Mouse (Mus musculus) limb, embryonic 11.5 days (tissue): ENCODE data around the gene Hoxd12. TPM values are rescaled to one million over a fixed set of nuclear protein-coding genes. Genes with fewer than 3 reads are reported as not detected.

Experiments used
- ATAC-seq: fragments of 200-750 bp; cut with Nextera tagmentation; 2 replicates; pipeline ENCODE4 v1.8.0; 2017; ENCODE audit warnings: low read depth; ENCODE audit not compliant: insufficient number of reproducible peaks, low FRiP score, low TSS enrichment
- DNase-seq: peaks from one replicate; pipeline ENCODE4 v3.0.0-alpha.2; 2015; ENCODE audit warnings: low spot score
- H3K27ac ChIP-seq: fragments of 300-500 bp; sonication (generic); replicated peaks from 2 replicates; pipeline ENCODE4 v1.5.1; 2014; ENCODE audit warnings: low read depth, mild to moderate bottlenecking, low read length
- H3K27me3 ChIP-seq: fragments of 300-500 bp; sonication (generic); 2 replicates; pipeline ENCODE4 v1.6.1; 2014; ENCODE audit warnings: mild to moderate bottlenecking, low read length, mixed read lengths; ENCODE audit not compliant: control insufficient read depth, insufficient read depth
- H3K36me3 ChIP-seq: fragments of 300-500 bp; sonication (generic); 2 replicates; pipeline ENCODE4 v1.6.1; 2014; ENCODE audit warnings: mild to moderate bottlenecking, low read length, moderate library complexity, mixed read lengths; ENCODE audit not compliant: control insufficient read depth, insufficient read depth
- H3K4me1 ChIP-seq: fragments of 300-500 bp; sonication (generic); 2 replicates; pipeline ENCODE4 v1.6.1; 2014; ENCODE audit warnings: low read length, mixed read lengths; ENCODE audit not compliant: control insufficient read depth, insufficient read depth
- H3K4me2 ChIP-seq: fragments of 300-500 bp; sonication (generic); 2 replicates; pipeline ENCODE4 v1.6.1; 2014; ENCODE audit warnings: low read depth, mild to moderate bottlenecking, moderate library complexity; ENCODE audit not compliant: severe bottlenecking
- H3K4me3 ChIP-seq: fragments of 300-500 bp; sonication (generic); 2 replicates; pipeline ENCODE4 v1.5.1; 2014; ENCODE audit warnings: low read depth, low read length
- H3K9ac ChIP-seq: fragments of 300-500 bp; sonication (generic); 2 replicates; pipeline ENCODE4 v1.6.1; 2014; ENCODE audit warnings: mild to moderate bottlenecking, low read length
- H3K9me3 ChIP-seq: fragments of 300-500 bp; sonication (generic); 2 replicates; pipeline ENCODE4 v1.6.1; 2016; ENCODE audit warnings: low read length; ENCODE audit not compliant: control insufficient read depth
- WGBS: fragments of 180-500 bp; shearing (Covaris S2); extraction: QIAGEN DNeasy Blood & Tissue Kit; methylation state at CpG from one replicate; pipeline ENCODE4 v1.1.7; 2014; 5-methylcytosine and 5-hydroxymethylcytosine counted together
- polyA plus RNA-seq: library from polyadenylated mRNA; unstranded; fragments of >200 nt; fragmentation: Nextera tagmentation; extraction: Ambion mirVana; gene quantifications from 2 replicates; pipeline ENCODE4 v1.2.1, GENCODE M21; 2014

The Hoxd12 gene
- polyA plus RNA-seq, 1 experiment from 2014 or later = 80.7 TPM

GRCm38 (mm10) chr2:74675666-74676282 lies 961 bp downstream of the Hoxd12 start:
- Histone ChIP-seq H3K4me3 (peak overlapping the region; percentile 52), H3K9me3 (no peaks in the 10 kb centered on the region), H3K4me2 (peak overlapping the region; percentile 47), H3K36me3 (no peaks in the 10 kb centered on the region), H3K9ac (peak overlapping the region; percentile 90), H3K27me3 (peaks cover 21% of the 10 kb centered on the region), H3K4me1 (peaks cover 23% of the 10 kb centered on the region), H3K27ac (peak overlapping the region; percentile 90)
- ATAC-seq = no peak
- DNase-seq = peak; percentile 59
- 7% methylated on average over 24 of the region's 24 CpGs for WGBS

- H3K9me3 ChIP-seq = no peaks in the 10 kb centered on the region
- peak overlapping the region; percentile 90 for H3K9ac ChIP-seq
- H3K36me3 ChIP-seq = no peaks in the 10 kb centered on the region
- DNase-seq = peak; percentile 52
- H3K27me3 ChIP-seq = peaks cover 23% of the 10 kb centered on the region
- peak overlapping the region; percentile 52 for H3K4me3 ChIP-seq
- ATAC-seq = no peak
- H3K4me2 ChIP-seq = peak overlapping the region; percentile 47
- H3K27ac ChIP-seq = peak overlapping the region; percentile 48; the same call in 1 of the 2 replicates
- WGBS = 4% methylated on average over 9 of the region's 9 CpGs
- H3K4me1 ChIP-seq = peaks cover 23% of the 10 kb centered on the region
Observed at GRCm38 (mm10) chr2:74676376-74677052, 1.7 kb downstream of the Hoxd12 start.

GRCm38 (mm10) chr2:74677106-74677505 lies 2.3 kb downstream of the Hoxd12 start:
- H3K27ac ChIP-seq = 0 out of 2 replicates have a peak overlapping the region, but pooled peaks have one; percentile 48
- H3K27me3 ChIP-seq = peaks cover 24% of the 10 kb centered on the region
- 17% methylated on average over 2 of the region's 2 CpGs for WGBS
- no peak for ATAC-seq
- peak overlapping the region; percentile 52 for H3K4me3 ChIP-seq
- peak overlapping the region; percentile 47 for H3K4me2 ChIP-seq
- H3K9ac ChIP-seq = peak overlapping the region; percentile 90
- no peaks in the 10 kb centered on the region for H3K9me3 ChIP-seq
- DNase-seq = peak; percentile 49
- peaks cover 24% of the 10 kb centered on the region for H3K4me1 ChIP-seq
- H3K36me3 ChIP-seq = no peaks in the 10 kb centered on the region

- peak within 1 kb of the TSS; percentile 77 for H3K4me3 ChIP-seq
- H3K9me3 ChIP-seq = no peaks in the 10 kb centered on the region
- peaks cover 26% of the 10 kb centered on the region for H3K27me3 ChIP-seq
- H3K4me2 ChIP-seq = peak within 1 kb of the TSS; percentile 47
- 1% methylated on average over 15 of the region's 15 CpGs for whole genome bisulfite sequencing
- peak; percentile 63 for DNase-seq
- H3K9ac ChIP-seq = peak within 1 kb of the TSS; percentile 97
- peak within 1 kb of the TSS; percentile 95 for H3K27ac ChIP-seq
- H3K36me3 ChIP-seq = no peaks in the 10 kb centered on the region
- H3K4me1 ChIP-seq = peaks cover 23% of the 10 kb centered on the region
- ATAC-seq = no peak
Observed at GRCm38 (mm10) chr2:74678891-74679595, 4.2 kb downstream of the Hoxd12 start, which contains the start of gene Hoxd11. Gene Hoxd11 (plus strand): TSS chr2:74679557.

GRCm38 (mm10) chr2:74679596-74679971 lies 4.8 kb downstream of the Hoxd12 start:
- DNase-seq (peak; percentile 77), ATAC-seq (no peak)
- peak overlapping the region; percentile 47 for H3K4me2 ChIP-seq
- no peaks in the 10 kb centered on the region for H3K36me3 ChIP-seq
- H3K27ac ChIP-seq = peak overlapping the region; percentile 95
- WGBS = under 1% methylated on average over 26 of the region's 26 CpGs
- no peaks in the 10 kb centered on the region for H3K9me3 ChIP-seq
- peak overlapping the region; percentile 77 for H3K4me3 ChIP-seq
- peaks cover 20% of the 10 kb centered on the region for H3K4me1 ChIP-seq
- H3K9ac ChIP-seq = peak overlapping the region; percentile 97
- H3K27me3 ChIP-seq = peaks cover 22% of the 10 kb centered on the region

GRCm38 (mm10) chr2:74679980-74680379 lies 5.2 kb downstream of the Hoxd12 start:
- Histone ChIP-seq H3K4me1 (peaks cover 18% of the 10 kb centered on the region), H3K27ac (peak overlapping the region; percentile 95), H3K36me3 (no peaks in the 10 kb centered on the region), H3K9me3 (no peaks in the 10 kb centered on the region), H3K27me3 (peaks cover 20% of the 10 kb centered on the region), H3K4me2 (peak overlapping the region; percentile 47), H3K9ac (peak overlapping the region; percentile 97), H3K4me3 (peak overlapping the region; percentile 77)
- DNase-seq (peak; percentile 69), ATAC-seq (no peak)
- WGBS = under 1% methylated on average over 23 of the region's 23 CpGs

GRCm38 (mm10) chr2:74680561-74681398 lies 6.0 kb downstream of the Hoxd12 start:
- peak overlapping the region; percentile 47 for H3K4me2 ChIP-seq
- ATAC-seq (no peak), DNase-seq (peak; percentile 68)
- H3K9ac ChIP-seq = peak overlapping the region; percentile 97
- peaks cover 16% of the 10 kb centered on the region for H3K27me3 ChIP-seq
- H3K36me3 ChIP-seq = no peaks in the 10 kb centered on the region
- peak overlapping the region; percentile 95 for H3K27ac ChIP-seq
- H3K4me3 ChIP-seq = peak overlapping the region; percentile 77
- WGBS = 2% methylated on average over 21 of the region's 21 CpGs
- no peaks in the 10 kb centered on the region for H3K9me3 ChIP-seq
- peaks cover 18% of the 10 kb centered on the region for H3K4me1 ChIP-seq
